Mouse (Mus musculus) heart, embryonic 11.5 days (tissue): ENCODE results near the gene Tm9sf1. TPM values are rescaled to one million over a fixed set of nuclear protein-coding genes. Genes with fewer than 3 reads are reported as not detected.

Experiments used
- ATAC-seq: fragments of 200-750 bp; cut with Nextera tagmentation; replicated peaks from 2 replicates; pipeline ENCODE4 v1.8.0; 2017; ENCODE audit warnings: moderate library complexity; ENCODE audit not compliant: insufficient number of reproducible peaks, low FRiP score, low TSS enrichment
- H3K27ac ChIP-seq: fragments of 300-500 bp; sonication (generic); 2 replicates; pipeline ENCODE4 v1.5.1; 2014; ENCODE audit warnings: mild to moderate bottlenecking, low read depth, low read length
- H3K27me3 ChIP-seq: fragments of 300-500 bp; sonication (generic); 2 replicates; pipeline ENCODE4 v1.6.1; 2014; ENCODE audit warnings: mild to moderate bottlenecking, low read length, mixed read lengths; ENCODE audit not compliant: control insufficient read depth, insufficient read depth
- H3K36me3 ChIP-seq: fragments of 300-500 bp; sonication (generic); 2 replicates; pipeline ENCODE4 v1.6.1; 2014; ENCODE audit warnings: mild to moderate bottlenecking, low read length, moderate library complexity, mixed read lengths; ENCODE audit not compliant: control insufficient read depth, insufficient read depth
- H3K4me1 ChIP-seq: fragments of 300-500 bp; sonication (generic); 2 replicates; pipeline ENCODE4 v1.6.1; 2014; ENCODE audit warnings: low read length; ENCODE audit not compliant: control insufficient read depth, insufficient read depth
- H3K4me2 ChIP-seq: fragments of 300-500 bp; sonication (generic); 2 replicates; pipeline ENCODE4 v1.6.1; 2014; ENCODE audit warnings: mild to moderate bottlenecking, moderate library complexity
- H3K4me3 ChIP-seq: fragments of 300-500 bp; sonication (generic); 2 replicates; pipeline ENCODE4 v1.5.1; 2014; ENCODE audit warnings: low read depth, low read length
- H3K9ac ChIP-seq: fragments of 300-500 bp; sonication (generic); 2 replicates; pipeline ENCODE4 v1.6.1; 2014; ENCODE audit warnings: mild to moderate bottlenecking, low read depth, low read length, moderate library complexity
- H3K9me3 ChIP-seq: fragments of 300-500 bp; sonication (generic); replicated peaks from 2 replicates; pipeline ENCODE4 v1.6.1; 2016; ENCODE audit warnings: low read length; ENCODE audit not compliant: control insufficient read depth
- WGBS: fragments of 180-500 bp; shearing (Covaris S2); extraction: QIAGEN DNeasy Blood & Tissue Kit; methylation state at CpG from one replicate; pipeline ENCODE4 v1.1.7; 2014; ENCODE audit not compliant: insufficient replicate concordance; 5-methylcytosine and 5-hydroxymethylcytosine counted together
- polyA plus RNA-seq: library from polyadenylated mRNA; unstranded; fragments of >200 nt; fragmentation: Nextera tagmentation; extraction: Ambion mirVana; gene quantifications from 2 replicates; pipeline ENCODE4 v1.2.1, GENCODE M21; 2014

Tm9sf1 gene
- polyA plus RNA-seq, 1 experiment from 2014 or later = 78.7 TPM

GRCm38 (mm10) chr14:55604823-55605222, 38.8 kb downstream of the Tm9sf1 start:
- no peak overlapping the region; the same call in 1 of the 2 replicates for H3K4me2 ChIP-seq
- H3K9ac ChIP-seq = no peak overlapping the region
- H3K36me3 ChIP-seq = peaks cover 34% of the 10 kb centered on the region
- H3K4me3 ChIP-seq = no peak overlapping the region
- no peak for ATAC-seq
- no peak overlapping the region for H3K27ac ChIP-seq
- no peaks in the 10 kb centered on the region for H3K9me3 ChIP-seq
- peaks cover 11% of the 10 kb centered on the region; the same call in 1 of the 2 replicates for H3K4me1 ChIP-seq
- H3K27me3 ChIP-seq = no peaks in the 10 kb centered on the region
- 94% methylated on average over 11 of the region's 11 CpGs for WGBS

- H3K27ac ChIP-seq = peak overlapping the region; percentile 85
- ATAC-seq = peak; percentile 84
- no peaks in the 10 kb centered on the region for H3K27me3 ChIP-seq
- H3K9ac ChIP-seq = peak overlapping the region; percentile 76
- no peaks in the 10 kb centered on the region for H3K9me3 ChIP-seq
- peaks cover 36% of the 10 kb centered on the region for H3K36me3 ChIP-seq
- peaks cover 11% of the 10 kb centered on the region; the same call in 1 of the 2 replicates for H3K4me1 ChIP-seq
- H3K4me2 ChIP-seq = peak overlapping the region; percentile 74
- H3K4me3 ChIP-seq = peak overlapping the region; percentile 40
- 16% methylated on average over 19 of the region's 19 CpGs for WGBS
These were observed 39.7 kb downstream of the Tm9sf1 start for GRCm38 (mm10) chr14:55603633-55604576.

- ATAC-seq = no peak
These were observed 40.4 kb downstream of the Tm9sf1 start, which contains the start of gene Irf9 for GRCm38 (mm10) chr14:55603271-55603632. Irf9 (plus strand) TSS chr14:55603571.

GRCm38 (mm10) chr14:55598521-55599390, 44.9 kb downstream of the Tm9sf1 start:
- no peak overlapping the region for H3K9ac ChIP-seq
- no peak for ATAC-seq
- no peaks in the 10 kb centered on the region for H3K27me3 ChIP-seq
- WGBS = 93% methylated on average over 21 of the region's 21 CpGs
- H3K4me2 ChIP-seq = no peak overlapping the region
- H3K4me1 ChIP-seq = peaks cover 5% of the 10 kb centered on the region; the same call in 1 of the 2 replicates
- peaks cover 49% of the 10 kb centered on the region for H3K36me3 ChIP-seq
- no peak overlapping the region for H3K4me3 ChIP-seq
- no peaks in the 10 kb centered on the region for H3K9me3 ChIP-seq
- H3K27ac ChIP-seq = no peak overlapping the region

More at GRCm38 (mm10) chr14:55603271-55603632, 40.4 kb downstream of the Tm9sf1 start, which contains the start of gene Irf9:
- H3K27me3 ChIP-seq = no peaks in the 10 kb centered on the region
- peak within 1 kb of the TSS; percentile 76 for H3K9ac ChIP-seq
- H3K36me3 ChIP-seq = peaks cover 38% of the 10 kb centered on the region
- H3K27ac ChIP-seq = peak within 1 kb of the TSS; percentile 85
- peaks cover 11% of the 10 kb centered on the region; the same call in 1 of the 2 replicates for H3K4me1 ChIP-seq
- WGBS = 89% methylated on average over 7 of the region's 7 CpGs
- no peaks in the 10 kb centered on the region for H3K9me3 ChIP-seq
- peak within 1 kb of the TSS; percentile 74 for H3K4me2 ChIP-seq
- H3K4me3 ChIP-seq = peak within 1 kb of the TSS; percentile 40

- Histone ChIP-seq H3K9me3 (no peaks in the 10 kb centered on the region), H3K36me3 (peaks cover 34% of the 10 kb centered on the region), H3K4me3 (no peak overlapping the region), H3K27me3 (no peaks in the 10 kb centered on the region), H3K4me2 (no peak overlapping the region), H3K4me1 (peaks cover 13% of the 10 kb centered on the region), H3K27ac (no peak overlapping the region), H3K9ac (no peak overlapping the region)
- no peak for ATAC-seq
- 76% methylated on average over 13 of the region's 13 CpGs for WGBS
These were observed 47.4 kb downstream of the Tm9sf1 start for GRCm38 (mm10) chr14:55596036-55596690.

GRCm38 (mm10) chr14:55592226-55592625, 51.4 kb downstream of the Tm9sf1 start:
- no peak for ATAC-seq
- Histone ChIP-seq H3K4me1 (peaks cover 19% of the 10 kb centered on the region), H3K4me3 (peak overlapping the region; percentile 78), H3K36me3 (peaks cover 17% of the 10 kb centered on the region), H3K27ac (peak overlapping the region; percentile 98), H3K9ac (peak overlapping the region; percentile 83), H3K9me3 (no peaks in the 10 kb centered on the region), H3K27me3 (no peaks in the 10 kb centered on the region), H3K4me2 (peak overlapping the region; percentile 98)
- 6% methylated on average over 16 of the region's 16 CpGs for WGBS

GRCm38 (mm10) chr14:55591331-55591891, 52.2 kb downstream of the Tm9sf1 start, which contains the start of gene Rnf31:
Rnf31 (plus strand) TSS chr14:55591708.
- Histone ChIP-seq H3K36me3 (peaks cover 17% of the 10 kb centered on the region), H3K9me3 (no peaks in the 10 kb centered on the region), H3K4me3 (peak within 1 kb of the TSS; percentile 78), H3K27me3 (no peaks in the 10 kb centered on the region), H3K27ac (peak within 1 kb of the TSS; percentile 98), H3K4me1 (peaks cover 19% of the 10 kb centered on the region), H3K9ac (peak within 1 kb of the TSS; percentile 85), H3K4me2 (peak within 1 kb of the TSS; percentile 98)
- peak; percentile 86 for ATAC-seq
- WGBS = under 1% methylated on average over 27 of the region's 33 CpGs
